Mouse (Mus musculus) embryonic facial prominence, embryonic 12.5 days (tissue): ENCODE results near the gene Olfr318. TPM values are rescaled to one million over a fixed set of nuclear protein-coding genes. Genes with fewer than 3 reads are reported as not detected.
"Not testable (repeated sequence)": the region's sequence is repeated elsewhere in the genome, so short reads cannot be mapped to it uniquely, and the experiment has no call there.

Experiments
- ATAC-seq: fragments of 200-750 bp; cut with Nextera tagmentation; 2 replicates; pipeline ENCODE4 v1.8.0; 2017; ENCODE audit not compliant: insufficient number of reproducible peaks, insufficient read depth, low FRiP score, low TSS enrichment
- H3K27ac ChIP-seq: fragments of 300-500 bp; sonication (generic); 2 replicates; pipeline ENCODE4 v1.5.1; 2016; ENCODE audit warnings: mild to moderate bottlenecking
- H3K27me3 ChIP-seq: fragments of 300-500 bp; sonication (generic); 2 replicates; pipeline ENCODE4 v1.6.1; 2016; ENCODE audit warnings: mild to moderate bottlenecking, moderate library complexity
- H3K36me3 ChIP-seq: fragments of 300-500 bp; sonication (generic); 2 replicates; pipeline ENCODE4 v1.6.1; 2016; ENCODE audit warnings: mild to moderate bottlenecking
- H3K4me1 ChIP-seq: fragments of 300-500 bp; sonication (generic); 2 replicates; pipeline ENCODE4 v1.6.1; 2016
- H3K4me2 ChIP-seq: fragments of 300-500 bp; sonication (generic); replicated peaks from 2 replicates; pipeline ENCODE4 v1.6.1; 2016; ENCODE audit warnings: mild to moderate bottlenecking, moderate library complexity
- H3K4me3 ChIP-seq: fragments of 300-500 bp; sonication (generic); 2 replicates; pipeline ENCODE4 v1.5.1; 2016; ENCODE audit warnings: mild to moderate bottlenecking
- H3K9ac ChIP-seq: fragments of 300-500 bp; sonication (generic); 2 replicates; pipeline ENCODE4 v1.6.1; 2016; ENCODE audit warnings: mild to moderate bottlenecking, moderate library complexity
- H3K9me3 ChIP-seq: fragments of 300-500 bp; sonication (generic); 2 replicates; pipeline ENCODE4 v1.6.1; 2016; ENCODE audit warnings: mild to moderate bottlenecking, moderate library complexity
- WGBS: fragments of 180-500 bp; shearing (Covaris S2); methylation state at CpG from one replicate; pipeline ENCODE4 v1.1.7; 2016; 5-methylcytosine and 5-hydroxymethylcytosine counted together
- polyA plus RNA-seq: library from polyadenylated mRNA; unstranded; fragments of >200 nt; fragmentation: Nextera tagmentation; extraction: Ambion mirVana; gene quantifications from 2 replicates; pipeline ENCODE4 v1.2.1, GENCODE M21; 2016

The Olfr318 gene
- not detected in 2 replicates for polyA plus RNA-seq

DNA sequence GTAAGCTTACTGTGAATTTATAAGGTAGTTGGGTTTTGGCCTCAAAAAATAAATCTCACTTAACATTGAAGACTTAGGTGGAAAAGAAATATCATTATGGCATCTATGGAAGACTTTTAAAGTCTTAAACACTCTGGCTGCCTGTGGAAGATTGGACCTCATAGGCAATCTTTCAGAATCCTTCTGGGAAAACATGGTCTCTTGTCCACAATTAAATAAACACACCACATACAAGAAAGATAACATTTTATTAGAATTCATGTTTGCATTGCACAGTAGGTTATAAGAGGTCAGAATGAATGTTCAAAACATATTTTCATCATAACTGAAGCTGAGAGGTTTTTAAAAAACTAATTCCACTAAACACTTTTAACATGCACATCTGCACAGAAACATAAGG is at the start of gene Olfr318:
Gene Olfr318, minus strand, starts transcription at position 101 of the 400 bp plus-strand sequence.
- no peaks in the 10 kb centered on the region for H3K9me3 ChIP-seq
- no peaks in the 10 kb centered on the region for H3K4me1 ChIP-seq
- H3K27me3 ChIP-seq, result no peaks in the 10 kb centered on the region
- no peak within 1 kb of the TSS for H3K4me3 ChIP-seq
- no peak for ATAC-seq
- H3K36me3 ChIP-seq, result no peaks in the 10 kb centered on the region
- H3K9ac ChIP-seq, result no peak within 1 kb of the TSS
- no peak within 1 kb of the TSS for H3K27ac ChIP-seq
- H3K4me2 ChIP-seq, result no peak within 1 kb of the TSS

DNA sequence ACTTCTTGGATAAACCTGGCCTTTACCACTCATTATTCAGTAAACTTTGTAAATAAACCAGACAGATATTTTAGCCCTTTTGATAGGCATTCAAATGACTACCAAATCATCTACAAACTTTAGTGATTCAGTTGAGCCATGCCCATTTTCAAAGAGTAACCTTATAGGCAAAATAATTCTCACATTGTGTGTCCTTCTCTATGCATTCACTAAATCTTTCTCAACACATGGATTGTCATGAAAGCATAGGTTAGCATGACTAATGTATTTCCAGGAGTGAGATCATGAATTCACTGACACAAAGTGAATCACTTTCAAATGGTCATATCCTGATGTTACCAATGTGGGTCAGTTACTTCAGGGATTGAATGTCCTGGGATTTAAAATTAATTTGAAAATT is 49.1 kb upstream of the Olfr318 start, which contains the start of gene Olfr315:
Gene Olfr315, plus strand, starts transcription at position 301 of the 400 bp plus-strand sequence.
- Histone ChIP-seq H3K9ac (no peak within 1 kb of the TSS), H3K27ac (no peak within 1 kb of the TSS), H3K4me3 (no peak within 1 kb of the TSS), H3K4me1 (no peaks in the 10 kb centered on the region), H3K27me3 (no peaks in the 10 kb centered on the region), H3K9me3 (no peaks in the 10 kb centered on the region), H3K36me3 (no peaks in the 10 kb centered on the region), H3K4me2 (no peak within 1 kb of the TSS)
- no peak for ATAC-seq

DNA sequence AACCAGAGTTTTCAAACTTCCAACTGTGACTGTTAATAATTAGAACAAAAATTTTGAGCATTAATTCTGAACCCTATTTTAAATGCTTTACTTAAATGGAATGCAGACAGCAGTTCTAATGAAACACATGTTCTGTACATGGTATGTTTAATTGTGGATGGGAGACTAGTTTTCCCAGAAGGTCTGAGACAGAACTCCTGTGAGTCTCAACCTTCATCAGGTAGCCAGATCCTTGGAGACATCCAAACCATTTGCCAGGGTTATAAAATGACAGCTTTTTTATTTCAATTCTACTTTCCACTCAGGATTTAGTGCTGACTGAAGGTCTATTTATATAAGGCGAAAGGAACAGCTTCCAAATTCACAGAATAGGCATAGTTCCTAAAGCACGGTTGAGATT is 28.6 kb upstream of the Olfr318 start, which contains the start of gene Olfr316:
Gene Olfr316, plus strand, starts transcription at position 301 of the 400 bp plus-strand sequence.
- Histone ChIP-seq H3K4me3 (no peak within 1 kb of the TSS), H3K27ac (no peak within 1 kb of the TSS), H3K36me3 (no peaks in the 10 kb centered on the region), H3K27me3 (no peaks in the 10 kb centered on the region), H3K4me1 (no peaks in the 10 kb centered on the region), H3K4me2 (no peak within 1 kb of the TSS), H3K9me3 (no peaks in the 10 kb centered on the region), H3K9ac (no peak within 1 kb of the TSS)
- WGBS, result 87% methylated on average over 2 of the region's 2 CpGs
- no peak for ATAC-seq

- not testable (repeated sequence) for H3K9ac ChIP-seq, H3K27me3 ChIP-seq, H3K4me1 ChIP-seq, H3K36me3 ChIP-seq, H3K9me3 ChIP-seq, H3K4me2 ChIP-seq, H3K27ac ChIP-seq, ATAC-seq, H3K4me3 ChIP-seq
- 81% methylated on average over 18 of the region's 18 CpGs for WGBS
Measured at GRCm38 (mm10) chr11:58751096-58751495, 27.3 kb upstream of the Olfr318 start.

DNA sequence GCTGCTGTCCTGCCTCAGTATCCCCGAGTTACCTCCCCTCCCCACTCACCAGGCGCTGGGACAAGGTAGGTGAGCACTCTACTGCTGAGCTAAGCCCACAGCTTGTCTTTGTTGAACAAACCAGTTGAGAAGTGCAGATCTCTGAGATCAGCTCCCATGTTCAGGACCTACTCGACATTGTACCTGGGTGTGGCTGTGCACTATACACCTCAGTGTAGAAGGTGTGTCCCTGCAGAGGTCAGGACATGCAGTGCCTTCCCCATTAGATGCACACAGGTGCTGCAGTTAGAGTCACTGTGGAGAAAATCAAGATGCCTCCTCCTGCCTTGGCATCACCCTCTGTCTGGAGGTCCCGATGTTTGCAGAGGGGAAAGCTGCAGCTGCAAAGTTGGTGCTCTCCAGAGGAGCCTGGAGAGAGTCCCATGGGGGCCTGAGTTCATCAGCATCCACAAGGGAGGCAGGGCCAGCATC is 15.0 kb upstream of the Olfr318 start, which contains the start of gene Olfr317:
Gene Olfr317, minus strand, starts transcription at position 421 of the 471 bp plus-strand sequence.
- WGBS, result 73% methylated on average over 4 of the region's 4 CpGs
- Histone ChIP-seq H3K4me2 (no peak within 1 kb of the TSS), H3K27me3 (no peaks in the 10 kb centered on the region), H3K4me1 (no peaks in the 10 kb centered on the region), H3K36me3 (no peaks in the 10 kb centered on the region), H3K9me3 (no peaks in the 10 kb centered on the region), H3K27ac (no peak within 1 kb of the TSS), H3K9ac (no peak within 1 kb of the TSS), H3K4me3 (no peak within 1 kb of the TSS)
- ATAC-seq, result no peak

GRCm38 (mm10) chr11:58733372-58733771 is 9.6 kb upstream of the Olfr318 start:
- no peak overlapping the region for H3K9ac ChIP-seq
- H3K4me1 ChIP-seq, result no peaks in the 10 kb centered on the region
- H3K9me3 ChIP-seq, result no peaks in the 10 kb centered on the region
- no peaks in the 10 kb centered on the region for H3K36me3 ChIP-seq
- H3K27me3 ChIP-seq, result no peaks in the 10 kb centered on the region
- no peak for ATAC-seq
- no peak overlapping the region for H3K4me2 ChIP-seq
- 63% methylated on average over 3 of the region's 3 CpGs for WGBS
- H3K27ac ChIP-seq, result no peak overlapping the region
- no peak overlapping the region for H3K4me3 ChIP-seq

- H3K4me3 ChIP-seq, ATAC-seq, H3K4me2 ChIP-seq, H3K9ac ChIP-seq, H3K9me3 ChIP-seq, H3K4me1 ChIP-seq, H3K27ac ChIP-seq, H3K27me3 ChIP-seq, H3K36me3 ChIP-seq: not testable (repeated sequence)
- 82% methylated on average over 6 of the region's 6 CpGs for WGBS
Measured at GRCm38 (mm10) chr11:58727896-58728650, 4.3 kb upstream of the Olfr318 start.

DNA sequence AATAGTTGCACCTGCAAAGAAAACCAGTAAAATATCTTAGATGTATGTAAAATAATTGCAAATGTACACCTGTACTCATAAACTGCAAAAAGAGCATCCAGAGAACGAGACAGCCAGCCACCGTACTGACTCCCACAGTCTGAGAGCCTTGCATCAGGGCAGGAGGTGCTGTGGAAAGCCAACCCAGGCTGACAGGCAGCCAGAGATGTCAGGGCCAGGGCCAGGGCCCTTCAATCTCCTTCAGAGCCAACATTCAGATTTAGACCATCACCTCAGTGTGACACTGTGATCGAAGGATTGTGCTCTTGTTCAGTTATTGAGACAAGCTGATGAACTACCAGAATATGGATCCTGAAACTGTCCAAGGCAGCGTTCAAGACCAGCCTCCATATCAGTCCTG is 4.1 kb downstream of the Olfr318 start:
- WGBS, result 77% methylated on average over 4 of the region's 4 CpGs
- no peak overlapping the region for H3K27ac ChIP-seq
- H3K4me3 ChIP-seq, result no peak overlapping the region
- no peaks in the 10 kb centered on the region for H3K27me3 ChIP-seq
- H3K9me3 ChIP-seq, result no peaks in the 10 kb centered on the region
- ATAC-seq, result no peak
- no peaks in the 10 kb centered on the region for H3K36me3 ChIP-seq
- H3K9ac ChIP-seq, result no peak overlapping the region
- H3K4me1 ChIP-seq, result no peaks in the 10 kb centered on the region
- H3K4me2 ChIP-seq, result no peak overlapping the region

DNA sequence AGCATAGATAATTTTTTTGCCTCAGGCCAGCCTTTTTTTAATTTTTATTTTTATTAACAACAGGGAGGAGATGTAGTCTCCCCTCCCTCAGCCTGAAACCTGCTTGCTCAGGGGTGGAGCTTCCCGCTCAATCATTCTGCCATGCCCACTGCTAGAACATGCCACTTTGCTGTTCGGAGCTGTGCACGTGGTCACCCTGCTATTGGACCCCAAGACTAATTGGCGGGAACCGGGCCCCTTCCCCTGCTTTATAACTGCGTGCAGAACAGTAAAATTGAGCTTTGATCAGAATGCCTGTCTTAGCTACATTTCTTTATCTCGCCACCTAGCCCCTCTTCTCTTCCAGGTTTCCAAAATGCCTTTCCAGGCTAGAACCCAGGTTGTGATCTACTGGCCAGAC is 6.1 kb downstream of the Olfr318 start:
- H3K27ac ChIP-seq, H3K9me3 ChIP-seq, H3K4me1 ChIP-seq, H3K9ac ChIP-seq, ATAC-seq, H3K27me3 ChIP-seq, H3K36me3 ChIP-seq, H3K4me2 ChIP-seq, H3K4me3 ChIP-seq: not testable (repeated sequence)
- WGBS, result 86% methylated on average over 7 of the region's 7 CpGs

- H3K4me3 ChIP-seq, result no peak overlapping the region
- WGBS, result 79% methylated on average over 11 of the region's 11 CpGs
- no peak for ATAC-seq
Measured at GRCm38 (mm10) chr11:58709086-58709485, 14.7 kb downstream of the Olfr318 start.

GRCm38 (mm10) chr11:58698862-58699261 is 25.0 kb downstream of the Olfr318 start, which contains the start of gene Olfr319:
Olfr319 (plus strand) TSS chr11:58699162.
- no peak within 1 kb of the TSS for H3K4me3 ChIP-seq
- no peaks in the 10 kb centered on the region for H3K4me1 ChIP-seq
- WGBS, result 83% methylated on average over 3 of the region's 3 CpGs
- H3K27ac ChIP-seq, result no peak within 1 kb of the TSS
- no peak within 1 kb of the TSS for H3K9ac ChIP-seq
- H3K36me3 ChIP-seq, result no peaks in the 10 kb centered on the region
- no peak for ATAC-seq
- H3K4me2 ChIP-seq, result no peak within 1 kb of the TSS
- no peaks in the 10 kb centered on the region for H3K27me3 ChIP-seq
- 0 out of 2 replicates have a peak, but pooled peaks cover 7% of the 10 kb centered on the region for H3K9me3 ChIP-seq

More at GRCm38 (mm10) chr11:58709086-58709485, 14.7 kb downstream of the Olfr318 start:
- no peak overlapping the region for H3K27ac ChIP-seq
- H3K4me2 ChIP-seq, result no peak overlapping the region
- H3K27me3 ChIP-seq, result no peaks in the 10 kb centered on the region
- no peaks in the 10 kb centered on the region for H3K4me1 ChIP-seq
- H3K9me3 ChIP-seq, result no peaks in the 10 kb centered on the region
- H3K36me3 ChIP-seq, result no peaks in the 10 kb centered on the region
- H3K9ac ChIP-seq, result no peak overlapping the region

GRCm38 (mm10) chr11:58680799-58681198 is 43.0 kb downstream of the Olfr318 start, which contains the start of gene Olfr320:
Olfr320 (plus strand) TSS chr11:58681099.
- Histone ChIP-seq H3K4me2 (no peak within 1 kb of the TSS), H3K27ac (no peak within 1 kb of the TSS), H3K27me3 (no peaks in the 10 kb centered on the region), H3K4me1 (no peaks in the 10 kb centered on the region), H3K4me3 (no peak within 1 kb of the TSS), H3K9me3 (no peaks in the 10 kb centered on the region), H3K9ac (no peak within 1 kb of the TSS), H3K36me3 (no peaks in the 10 kb centered on the region)
- no peak for ATAC-seq
- 92% methylated on average over 1 of the region's 1 CpGs for WGBS
